Mouse (Mus musculus) CH12.LX (cell line): ENCODE measurements at regions not wholly inside any gene's neighbourhood (a gene's known extent, or its start where the extent isn't known, plus 50 kb on each side); places are given as distances from the start of the nearest gene placed in this dataset.

Source experiments
- BHLHE40 ChIP-seq: IDR thresholded peaks from 2 replicates; pipeline ENCODE4 v1.6.1; 2011; ENCODE audit warnings: mild to moderate bottlenecking, low read depth, low read length, improper control_type of control experiment
- CTCF ChIP-seq, 2 experiments: IDR thresholded peaks in 1 of 2; conservative IDR thresholded peaks in 1 of 2; 2 replicates each; pipeline ENCODE4 v1.5.1; 2011 to 2012; ENCODE audit warnings: low read depth in 2 of 2, low read length in 2 of 2, improper control_type of control experiment in 1 of 2, inconsistent platforms in 1 of 2, mild to moderate bottlenecking in 1 of 2, moderate library complexity in 1 of 2
- ELF1 ChIP-seq: IDR thresholded peaks from 2 replicates; pipeline ENCODE4 v1.6.1; 2014; ENCODE audit warnings: low read depth, mild to moderate bottlenecking, inconsistent platforms, low read length, improper control_type of control experiment
- POLR2A ChIP-seq: IDR thresholded peaks from 2 replicates; pipeline ENCODE4 v1.6.1; 2011; ENCODE audit warnings: low read depth, mild to moderate bottlenecking, improper control_type of control experiment, low read length
- POLR2AphosphoS2 ChIP-seq: IDR thresholded peaks from 2 replicates; pipeline ENCODE4 v1.6.1; 2011; ENCODE audit warnings: low read depth, low read length, improper control_type of control experiment
- TBP ChIP-seq: conservative IDR thresholded peaks from 2 replicates; pipeline ENCODE4 v1.6.1; 2011; ENCODE audit warnings: low read depth, low read length, improper control_type of control experiment

- TF ChIP-seq POLR2A: no peak
- TF ChIP-seq CTCF (conservative IDR thresholded peaks at IDR 0.05 in 1 of 2, IDR thresholded peaks at IDR 0.05 in 1 of 2; ENCODE audit: low read depth in 2 of 2, low read length in 2 of 2): no peak
- TF ChIP-seq BHLHE40: no peak
- no peak for TF ChIP-seq POLR2AphosphoS2
- TF ChIP-seq TBP: no peak
- no peak for TF ChIP-seq ELF1
Measured at GRCm38 (mm10) chr5:52964209-52964608, 73.7 kb upstream of the Slc34a2 start.
